Mouse (Mus musculus) hindbrain, embryonic 14.5 days (tissue): ENCODE measurements around the gene Cdhr3. TPM values are rescaled to one million over a fixed set of nuclear protein-coding genes. Genes with fewer than 3 reads are reported as not detected.
"Not testable (repeated sequence)": the region's sequence is repeated elsewhere in the genome, so short reads cannot be mapped to it uniquely, and the experiment has no call there.

ENCODE experiments used
- ATAC-seq: fragments of 200-750 bp; cut with Nextera tagmentation; 2 replicates; pipeline ENCODE4 v1.8.0; 2017; ENCODE audit warnings: moderate number of reproducible peaks, mild to moderate bottlenecking, moderate TSS enrichment, moderate library complexity; ENCODE audit not compliant: low FRiP score
- DNase-seq: peaks from one replicate; pipeline ENCODE4 v3.0.0-alpha.2; 2015; ENCODE audit warnings: low spot score
- H3K27ac ChIP-seq: fragments of 300-500 bp; sonication (generic); 2 replicates; pipeline ENCODE4 v1.5.1; 2014; ENCODE audit warnings: mild to moderate bottlenecking, moderate library complexity
- H3K27me3 ChIP-seq: fragments of 300-500 bp; sonication (generic); 2 replicates; pipeline ENCODE4 v1.6.1; 2014; ENCODE audit warnings: mild to moderate bottlenecking, low read length, mixed read lengths; ENCODE audit not compliant: control insufficient read depth, insufficient read depth
- H3K36me3 ChIP-seq: fragments of 300-500 bp; sonication (generic); replicated peaks from 2 replicates; pipeline ENCODE4 v1.6.1; 2014; ENCODE audit not compliant: control insufficient read depth, insufficient read depth
- H3K4me1 ChIP-seq: fragments of 300-500 bp; sonication (generic); replicated peaks from 2 replicates; pipeline ENCODE4 v1.6.1; 2014; ENCODE audit warnings: antibody characterized with exemption, low read length, mixed read lengths; ENCODE audit not compliant: control insufficient read depth, insufficient read depth
- H3K4me2 ChIP-seq: fragments of 300-500 bp; sonication (generic); replicated peaks from 2 replicates; pipeline ENCODE4 v1.6.1; 2014; ENCODE audit warnings: mild to moderate bottlenecking, moderate library complexity
- H3K4me3 ChIP-seq: fragments of 300-500 bp; sonication (generic); replicated peaks from 2 replicates; pipeline ENCODE4 v1.5.1; 2014; ENCODE audit warnings: mild to moderate bottlenecking, low read length
- H3K9ac ChIP-seq: fragments of 300-500 bp; sonication (generic); 2 replicates; pipeline ENCODE4 v1.6.1; 2014
- H3K9me3 ChIP-seq: fragments of 300-500 bp; sonication (generic); 2 replicates; pipeline ENCODE4 v1.6.1; 2016; ENCODE audit warnings: low read length; ENCODE audit not compliant: control insufficient read depth
- WGBS: fragments of 180-500 bp; shearing (Covaris S2); extraction: QIAGEN DNeasy Blood & Tissue Kit; methylation state at CpG from one replicate; pipeline ENCODE4 v1.1.7; 2014; 5-methylcytosine and 5-hydroxymethylcytosine counted together
- polyA plus RNA-seq: library from polyadenylated mRNA; unstranded; fragments of >200 nt; fragmentation: Nextera tagmentation; extraction: Ambion mirVana; gene quantifications from 2 replicates; pipeline ENCODE4 v1.2.1, GENCODE M21; 2014

The Cdhr3 gene
- polyA plus RNA-seq, 1 experiment from 2014 or later: 0.32 TPM

DNA sequence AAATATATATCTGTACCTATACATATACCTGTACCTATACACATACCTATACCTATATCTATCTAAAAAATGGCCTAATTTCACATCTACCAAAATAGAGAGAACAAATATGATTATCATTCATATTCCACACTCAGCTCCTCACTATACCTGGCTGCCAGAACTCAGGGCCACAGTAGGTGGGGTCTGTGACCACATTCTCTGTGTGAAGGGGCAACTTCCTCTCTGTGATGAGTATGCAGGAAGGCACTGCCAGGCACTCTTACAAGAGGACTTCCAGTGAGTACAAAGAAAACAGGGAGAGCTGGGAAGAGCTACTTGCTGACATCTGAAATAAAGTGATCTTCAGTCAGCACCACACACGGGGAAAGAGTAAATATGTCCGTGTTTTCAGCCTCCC lies 28.4 kb downstream of the Cdhr3 start:
- WGBS: 71% methylated on average over 2 of the region's 2 CpGs
- H3K27ac ChIP-seq: no peak overlapping the region
- no peak overlapping the region for H3K4me2 ChIP-seq
- H3K27me3 ChIP-seq: no peaks in the 10 kb centered on the region
- ATAC-seq (no peak), DNase-seq (no peak)
- H3K4me3 ChIP-seq: no peak overlapping the region
- no peaks in the 10 kb centered on the region for H3K36me3 ChIP-seq
- H3K4me1 ChIP-seq: peaks cover 14% of the 10 kb centered on the region
- no peaks in the 10 kb centered on the region for H3K9me3 ChIP-seq
- H3K9ac ChIP-seq: no peak overlapping the region

DNA sequence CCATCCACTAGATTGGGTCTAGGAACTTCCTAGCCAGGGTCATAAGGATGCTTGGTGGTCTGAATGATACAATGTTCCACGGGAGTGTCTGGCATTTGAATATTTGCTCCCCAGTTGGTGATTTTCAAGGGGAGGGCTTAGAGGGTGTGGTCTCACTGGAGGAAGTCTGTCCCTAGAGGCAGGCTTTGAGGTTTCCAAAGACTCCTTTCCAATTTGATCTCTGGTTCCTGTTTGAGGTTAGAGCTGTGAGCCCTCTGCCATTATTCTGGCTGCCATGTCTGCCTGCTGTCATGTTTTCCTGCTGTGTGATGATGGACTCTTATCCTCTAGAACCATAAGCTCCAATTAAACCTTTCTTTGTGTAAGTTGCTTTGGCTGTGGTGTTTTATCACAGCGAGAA lies 29.4 kb downstream of the Cdhr3 start:
- Histone ChIP-seq H3K27ac (no peak overlapping the region), H3K9me3 (no peaks in the 10 kb centered on the region), H3K27me3 (no peaks in the 10 kb centered on the region), H3K4me3 (no peak overlapping the region), H3K4me1 (peaks cover 14% of the 10 kb centered on the region), H3K9ac (no peak overlapping the region), H3K4me2 (no peak overlapping the region), H3K36me3 (no peaks in the 10 kb centered on the region)
- no peak for DNase-seq
- ATAC-seq: no peak
- WGBS: 89% methylated on average over 2 of the region's 2 CpGs

DNA sequence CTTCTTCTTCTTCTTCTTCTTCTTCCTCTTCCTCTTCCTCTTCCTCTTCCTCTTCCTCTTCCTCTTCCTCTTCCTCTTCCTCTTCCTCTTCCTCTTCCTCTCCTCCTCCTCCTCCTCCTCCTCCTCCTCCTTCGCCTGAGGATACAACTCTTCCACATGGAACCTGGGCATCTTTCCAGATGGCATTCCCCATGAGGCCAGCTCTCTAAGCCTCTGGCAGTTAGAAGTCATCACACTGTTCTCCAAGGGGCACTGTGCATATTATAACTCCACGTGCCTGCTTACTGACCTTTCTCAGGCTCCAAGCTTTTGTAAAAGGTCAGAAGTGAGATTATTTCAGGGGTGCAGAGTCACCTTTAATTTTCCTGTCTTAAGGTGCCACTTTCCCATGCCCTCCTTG lies 30.3 kb downstream of the Cdhr3 start:
- not testable (repeated sequence) for H3K9ac ChIP-seq, ATAC-seq, DNase-seq, H3K4me2 ChIP-seq, H3K27ac ChIP-seq, H3K4me3 ChIP-seq, H3K36me3 ChIP-seq, H3K27me3 ChIP-seq, H3K9me3 ChIP-seq
- WGBS: 40% methylated on average over 2 of the region's 2 CpGs
- peaks cover 22% of the 10 kb centered on the region for H3K4me1 ChIP-seq

DNA sequence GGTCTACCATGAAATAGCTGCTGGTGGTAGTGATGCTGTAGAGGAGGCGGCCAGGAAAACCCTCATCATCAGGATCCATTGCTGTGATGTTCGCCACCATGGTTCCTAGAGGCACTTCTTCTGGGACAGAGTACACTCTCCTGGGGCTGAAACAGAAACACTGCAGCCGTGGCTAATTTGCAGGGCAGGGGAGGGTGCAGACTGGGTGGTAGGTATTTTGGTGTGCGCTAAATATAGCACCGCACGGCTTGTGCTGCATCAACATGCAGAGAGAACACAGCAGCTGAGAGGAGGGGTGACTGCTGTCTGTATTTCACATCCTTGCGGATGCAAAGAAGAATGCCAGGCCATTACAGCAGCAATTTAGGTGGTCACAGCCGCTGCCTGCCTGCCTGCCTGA lies 31.0 kb downstream of the Cdhr3 start:
- peaks cover 29% of the 10 kb centered on the region for H3K4me1 ChIP-seq
- peak; percentile 42 for DNase-seq
- no peak overlapping the region for H3K4me3 ChIP-seq
- peak overlapping the region; percentile 64; the same call in 1 of the 2 replicates for H3K27ac ChIP-seq
- ATAC-seq: peak; percentile 25; the same call in 1 of the 2 replicates
- peak overlapping the region; percentile 40 for H3K9ac ChIP-seq
- WGBS: 29% methylated on average over 8 of the region's 8 CpGs
- H3K27me3 ChIP-seq: no peaks in the 10 kb centered on the region
- no peaks in the 10 kb centered on the region for H3K9me3 ChIP-seq
- no peaks in the 10 kb centered on the region for H3K36me3 ChIP-seq
- H3K4me2 ChIP-seq: no peak overlapping the region

DNA sequence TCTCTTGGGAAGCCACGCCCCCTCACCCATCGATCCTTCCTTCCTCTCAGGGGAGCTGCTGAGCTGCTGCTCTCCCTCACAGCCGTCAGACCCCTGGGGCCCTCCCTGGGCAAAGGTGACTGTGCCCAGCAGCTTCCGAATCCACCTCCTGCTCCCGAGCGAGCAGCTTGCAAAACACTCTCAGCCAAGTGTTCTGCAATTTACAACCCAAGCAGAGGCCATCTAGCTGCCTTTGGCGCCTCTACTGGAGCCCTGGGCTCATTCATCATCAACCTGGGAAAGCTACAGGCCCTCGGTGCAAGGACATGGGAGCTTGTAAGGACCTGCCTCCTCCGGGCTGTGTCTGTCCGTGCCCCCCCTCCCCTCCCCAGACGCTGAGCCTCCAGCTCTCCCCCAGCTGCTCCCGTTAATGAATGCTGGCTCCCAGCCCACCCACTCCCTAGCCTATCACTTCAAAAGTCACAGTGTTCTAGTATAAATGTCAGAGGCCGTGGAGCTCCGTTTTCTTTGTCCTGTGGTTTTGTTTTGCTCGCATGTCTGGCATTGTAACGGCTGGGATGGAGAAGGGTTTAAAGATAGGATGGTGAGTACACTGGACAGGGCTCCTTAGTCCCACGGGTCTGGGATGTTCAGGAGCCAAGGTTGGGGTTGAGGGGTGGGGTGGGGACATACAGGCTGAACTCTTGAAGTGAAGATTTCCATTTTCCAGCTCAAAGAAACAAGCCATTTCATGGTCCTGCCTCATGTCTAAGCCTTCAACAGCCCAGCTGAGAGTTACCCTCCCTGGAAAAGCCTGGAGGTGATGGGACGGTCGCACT lies 35.2 kb downstream of the Cdhr3 start:
- Histone ChIP-seq H3K4me2 (peak overlapping the region; percentile 44), H3K4me3 (no peak overlapping the region), H3K27me3 (no peaks in the 10 kb centered on the region), H3K9me3 (no peaks in the 10 kb centered on the region), H3K27ac (peak overlapping the region; percentile 40), H3K9ac (peak overlapping the region; percentile 39; the same call in 1 of the 2 replicates), H3K36me3 (no peaks in the 10 kb centered on the region), H3K4me1 (peaks cover 26% of the 10 kb centered on the region)
- WGBS: 7% methylated on average over 19 of the region's 19 CpGs
- ATAC-seq (peak; percentile 85), DNase-seq (peak; percentile 68)

DNA sequence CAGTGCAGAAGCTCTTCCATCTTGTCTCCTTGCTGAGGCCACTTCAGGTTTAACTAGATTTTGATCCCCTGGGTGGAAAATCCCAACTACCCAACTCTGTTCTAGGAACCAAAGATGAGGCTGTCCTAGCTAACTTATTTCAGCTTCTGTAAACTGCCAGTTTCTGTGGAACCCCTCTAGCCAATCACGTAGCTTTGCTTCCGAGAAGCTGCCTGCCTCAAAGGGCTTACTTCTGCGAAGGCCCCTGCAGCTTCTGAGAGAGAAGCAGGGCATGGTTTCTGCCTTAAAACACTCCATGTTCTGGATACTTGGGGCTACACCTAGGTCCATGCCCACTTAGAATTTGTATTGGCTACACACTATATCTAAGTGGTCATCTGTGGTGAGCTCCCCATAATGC lies 36.1 kb downstream of the Cdhr3 start:
- 0 out of 2 replicates have a peak overlapping the region, but pooled peaks have one; percentile 40 for H3K27ac ChIP-seq
- H3K36me3 ChIP-seq: no peaks in the 10 kb centered on the region
- H3K4me3 ChIP-seq: no peak overlapping the region
- no peak overlapping the region for H3K4me2 ChIP-seq
- no peaks in the 10 kb centered on the region for H3K9me3 ChIP-seq
- DNase-seq (no peak), ATAC-seq (no peak)
- H3K9ac ChIP-seq: 0 out of 2 replicates have a peak overlapping the region, but pooled peaks have one; percentile 39
- WGBS: 49% methylated on average over 3 of the region's 3 CpGs
- H3K27me3 ChIP-seq: no peaks in the 10 kb centered on the region
- peaks cover 21% of the 10 kb centered on the region for H3K4me1 ChIP-seq

DNA sequence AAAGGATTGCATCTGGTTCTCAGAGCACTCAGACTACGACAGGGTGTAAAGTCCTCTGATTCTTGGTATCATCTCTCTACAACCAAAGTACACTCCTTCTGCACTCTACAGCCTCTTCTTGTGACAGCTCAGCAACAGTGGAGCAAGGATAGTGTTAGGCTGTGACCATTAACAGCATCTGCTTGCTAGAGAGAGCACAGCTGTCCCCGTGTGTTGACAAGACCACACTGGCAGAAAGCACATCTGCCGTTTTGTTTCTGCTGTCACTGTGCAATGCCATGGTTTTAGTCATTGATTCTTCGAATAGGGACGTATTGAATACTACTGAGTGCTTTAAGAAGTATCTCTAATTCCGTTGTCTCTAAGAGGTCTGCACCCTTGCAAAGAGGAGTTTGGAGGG lies 36.6 kb downstream of the Cdhr3 start:
- 72% methylated on average over 6 of the region's 6 CpGs for WGBS
- Histone ChIP-seq H3K27me3 (no peaks in the 10 kb centered on the region), H3K4me3 (no peak overlapping the region), H3K4me1 (peaks cover 17% of the 10 kb centered on the region), H3K36me3 (no peaks in the 10 kb centered on the region), H3K9ac (no peak overlapping the region), H3K4me2 (no peak overlapping the region), H3K9me3 (no peaks in the 10 kb centered on the region), H3K27ac (no peak overlapping the region)
- ATAC-seq (no peak), DNase-seq (no peak)

DNA sequence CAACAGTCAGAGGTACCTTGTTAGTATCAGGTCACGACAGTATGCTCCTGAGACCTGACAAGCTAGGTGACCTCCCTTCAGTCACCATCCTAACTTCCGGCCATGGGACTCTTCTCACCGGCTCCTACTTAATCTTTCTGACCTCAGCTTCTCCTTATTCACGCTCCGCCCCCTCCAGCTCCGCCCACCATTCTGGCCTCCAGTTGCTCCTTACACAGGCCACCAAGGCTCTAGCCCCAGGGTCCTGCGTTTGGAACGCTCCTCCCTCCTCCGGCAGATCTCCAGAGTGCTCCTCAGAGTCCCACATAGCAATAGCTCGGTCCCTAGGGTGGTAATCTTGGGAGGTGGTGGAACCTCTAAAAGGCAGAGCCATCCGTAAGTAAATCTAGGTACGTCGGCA lies 38.9 kb downstream of the Cdhr3 start:
- whole genome bisulfite sequencing: 70% methylated on average over 13 of the region's 13 CpGs
- DNase-seq (no peak), ATAC-seq (no peak)
- Histone ChIP-seq H3K4me3 (no peak overlapping the region), H3K36me3 (no peaks in the 10 kb centered on the region), H3K4me1 (peaks cover 17% of the 10 kb centered on the region), H3K4me2 (no peak overlapping the region), H3K27me3 (no peaks in the 10 kb centered on the region), H3K9ac (no peak overlapping the region), H3K27ac (no peak overlapping the region), H3K9me3 (no peaks in the 10 kb centered on the region)

DNA sequence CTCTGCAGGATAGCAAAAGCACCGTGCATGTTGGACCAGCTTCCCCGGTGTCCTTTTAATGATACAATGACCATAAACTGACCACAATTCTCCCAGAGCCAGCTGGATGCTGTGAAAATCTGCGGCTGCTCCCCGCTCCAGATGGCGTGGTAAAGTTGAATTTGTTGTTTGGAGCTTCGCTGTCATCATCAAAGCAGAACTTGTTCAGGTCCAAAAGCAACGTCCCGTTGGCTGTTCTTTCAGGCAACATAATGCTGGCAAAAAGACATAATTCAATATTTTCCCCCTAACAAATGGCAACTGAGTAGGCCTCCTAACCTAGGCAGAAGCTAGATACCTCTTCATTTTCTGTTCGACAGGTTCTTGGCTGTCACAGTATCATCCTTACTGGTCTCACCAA lies 39.4 kb downstream of the Cdhr3 start:
- no peaks in the 10 kb centered on the region for H3K27me3 ChIP-seq
- H3K4me2 ChIP-seq: no peak overlapping the region
- no peaks in the 10 kb centered on the region for H3K36me3 ChIP-seq
- H3K9me3 ChIP-seq: no peaks in the 10 kb centered on the region
- ATAC-seq: no peak
- no peak overlapping the region for H3K27ac ChIP-seq
- peaks cover 17% of the 10 kb centered on the region for H3K4me1 ChIP-seq
- H3K9ac ChIP-seq: no peak overlapping the region
- H3K4me3 ChIP-seq: no peak overlapping the region
- 77% methylated on average over 9 of the region's 9 CpGs for WGBS
- DNase-seq: no peak
